Mouse (Mus musculus): ENCODE results near the gene Nsd1. TPM values are rescaled to one million over a fixed set of nuclear protein-coding genes. Genes with fewer than 3 reads are reported as not detected.

Gene Nsd1
- total RNA-seq, 2 experiments from 2014 or later = 51.8 to 51.9 TPM

GRCm38 (mm10) chr13:55255052-55255652 lies 45.6 kb downstream of the Nsd1 start:
- no peak for DNase-seq

DNA sequence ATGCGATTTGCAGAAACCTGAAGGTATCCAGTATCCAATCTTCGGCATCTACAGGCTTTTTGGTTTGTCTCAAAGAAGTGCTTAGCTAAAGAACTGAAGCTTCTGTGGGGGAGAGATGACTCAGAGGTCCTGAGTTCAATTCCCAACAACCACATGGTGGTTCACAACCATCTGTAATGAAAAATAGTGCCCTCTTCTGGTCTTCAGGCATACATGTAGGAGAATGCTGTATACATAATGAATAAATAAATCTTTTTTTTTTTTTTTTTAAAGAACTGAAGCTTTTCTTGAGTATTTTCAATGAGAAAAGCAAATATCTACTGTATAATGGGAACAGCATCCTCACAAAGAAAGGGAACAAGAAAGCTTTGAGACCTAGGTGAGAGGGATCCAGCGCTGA lies 49.1 kb downstream of the Nsd1 start:
- DNase-seq = no peak

DNA sequence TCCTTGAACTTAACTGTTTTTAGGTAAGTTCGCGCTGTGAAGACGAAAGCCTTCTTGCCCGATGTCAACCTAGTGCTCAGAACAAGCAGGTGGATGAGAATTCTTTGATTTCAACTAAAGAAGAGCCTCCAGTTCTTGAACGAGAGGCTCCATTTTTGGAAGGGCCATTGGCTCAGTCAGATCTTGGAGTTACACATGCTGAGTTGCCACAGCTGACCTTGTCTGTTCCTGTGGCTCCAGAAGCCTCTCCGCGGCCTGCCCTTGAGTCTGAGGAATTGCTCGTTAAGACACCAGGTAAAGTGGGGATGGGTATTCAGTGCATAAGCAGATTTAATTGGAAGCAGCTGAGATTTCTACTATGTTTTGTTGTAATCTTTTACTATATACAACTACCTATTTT lies 51.9 kb downstream of the Nsd1 start:
- no peak for DNase-seq

GRCm38 (mm10) chr13:55262096-55262495 lies 52.5 kb downstream of the Nsd1 start:
- DNase-seq = no peak

DNA sequence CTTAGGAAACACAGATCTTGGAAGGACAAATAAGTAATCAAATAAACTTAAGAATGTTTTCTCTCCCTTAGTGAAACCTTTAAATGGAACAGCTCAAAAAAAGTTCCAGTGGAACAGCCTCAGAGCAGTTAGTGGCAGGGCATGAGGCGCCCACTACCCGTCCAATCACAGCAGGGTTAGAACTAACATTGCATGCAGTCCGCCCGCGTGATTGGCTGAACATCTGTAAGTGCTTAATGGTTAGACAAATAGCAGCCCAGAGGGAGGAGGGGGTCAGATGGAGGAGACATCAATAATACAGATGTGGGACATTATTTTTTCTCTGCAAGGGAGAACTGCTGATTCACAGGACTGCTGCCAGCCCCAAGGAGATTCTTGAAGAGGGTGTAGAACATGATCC lies 67.6 kb downstream of the Nsd1 start:
- DNase-seq = no peak

GRCm38 (mm10) chr13:55277646-55278045 lies 68.1 kb downstream of the Nsd1 start:
- DNase-seq = no peak

GRCm38 (mm10) chr13:55288854-55289253 lies 79.3 kb downstream of the Nsd1 start:
- no peak for DNase-seq

- DNase-seq = no peak
These were observed 87.2 kb downstream of the Nsd1 start for GRCm38 (mm10) chr13:55296760-55297159.

DNA sequence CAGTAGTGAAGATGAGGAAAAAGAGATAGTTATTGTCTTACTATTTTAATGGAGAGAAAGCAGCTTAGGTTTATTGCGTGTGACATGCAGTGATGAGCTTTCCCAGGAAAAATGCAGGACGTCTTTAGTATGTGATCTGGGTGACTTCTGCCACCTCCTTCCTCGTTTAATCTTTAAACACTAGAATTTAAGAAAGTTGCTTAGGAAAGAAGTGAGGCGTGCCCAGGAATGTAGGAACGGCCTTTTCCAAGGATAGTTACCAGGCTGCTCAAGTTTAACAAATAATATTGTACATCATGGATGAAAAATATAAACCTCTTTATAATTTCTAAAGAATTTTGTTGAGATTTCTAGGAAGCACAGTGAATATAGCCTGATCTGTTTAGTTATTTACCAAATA lies 91.3 kb downstream of the Nsd1 start:
- no peak for DNase-seq

DNA sequence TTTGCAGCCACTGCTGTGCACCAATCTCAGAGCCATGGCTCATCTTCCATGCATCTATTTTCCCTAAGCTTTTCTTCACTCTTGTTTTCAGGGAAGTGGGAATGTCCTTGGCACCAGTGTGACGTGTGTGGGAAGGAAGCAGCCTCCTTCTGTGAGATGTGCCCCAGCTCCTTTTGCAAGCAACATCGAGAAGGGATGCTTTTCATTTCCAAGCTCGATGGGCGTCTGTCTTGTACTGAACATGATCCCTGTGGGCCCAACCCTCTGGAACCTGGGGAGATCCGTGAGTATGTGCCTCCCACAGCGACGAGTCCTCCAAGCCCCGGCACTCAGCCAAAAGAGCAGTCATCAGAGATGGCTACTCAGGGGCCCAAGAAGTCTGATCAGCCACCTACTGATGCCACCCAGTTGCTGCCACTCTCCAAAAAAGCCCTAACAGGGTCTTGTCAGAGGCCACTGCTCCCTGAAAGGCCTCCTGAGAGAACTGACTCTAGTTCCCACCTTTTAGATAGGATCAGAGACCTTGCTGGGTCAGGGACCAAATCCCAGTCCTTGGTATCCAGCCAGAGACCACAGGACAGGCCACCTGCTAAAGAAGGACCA lies 102.5 kb downstream of the Nsd1 start:
- DNase-seq = no peak

GRCm38 (mm10) chr13:55313051-55313450 lies 103.5 kb downstream of the Nsd1 start:
- DNase-seq = no peak

GRCm38 (mm10) chr13:55314891-55315412 lies 105.4 kb downstream of the Nsd1 start:
- DNase-seq = no peak

GRCm38 (mm10) chr13:55318351-55318750 lies 108.8 kb downstream of the Nsd1 start:
- DNase-seq = no peak

- no peak for DNase-seq
These were observed 110.5 kb downstream of the Nsd1 start, which contains the start of gene Prelid1 for GRCm38 (mm10) chr13:55319931-55320533. Gene Prelid1, plus strand, starts transcription at chr13:55320500.

- DNase-seq = peak; percentile 91 to 93
These were observed 112.0 kb downstream of the Nsd1 start, which contains the start of gene Rab24 for GRCm38 (mm10) chr13:55321434-55322129. Gene Rab24, minus strand, starts transcription at chr13:55321946.

- DNase-seq = peak; percentile 30 to 46
These were observed 112.7 kb downstream of the Nsd1 start for GRCm38 (mm10) chr13:55322130-55322825.

DNA sequence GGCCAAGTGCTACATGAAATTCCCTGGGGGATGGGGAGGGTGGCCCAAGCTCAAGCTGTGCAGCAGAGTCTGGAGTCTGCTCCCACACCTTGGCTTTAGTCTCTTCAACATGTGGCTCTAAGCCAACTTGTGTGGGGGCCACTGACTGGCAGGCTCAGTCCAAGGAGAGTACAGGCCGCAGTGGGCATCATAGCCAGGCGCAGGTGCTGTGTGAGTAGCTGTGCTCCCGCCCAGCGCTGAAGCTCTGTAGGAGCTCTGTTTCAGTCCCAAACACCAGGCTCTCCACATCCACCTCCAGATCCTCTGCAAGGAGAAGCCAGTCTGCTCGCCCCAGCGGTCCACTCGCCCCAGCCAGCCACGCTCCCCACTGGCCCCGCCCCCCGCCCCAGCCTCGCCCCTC lies 116.0 kb downstream of the Nsd1 start:
- DNase-seq = no peak

GRCm38 (mm10) chr13:55327169-55327568 lies 117.6 kb downstream of the Nsd1 start:
- DNase-seq = no peak

- DNase-seq = peak; percentile 85 to 86
These were observed 118.1 kb downstream of the Nsd1 start for GRCm38 (mm10) chr13:55327633-55328032.

GRCm38 (mm10) chr13:55328171-55328570 lies 118.6 kb downstream of the Nsd1 start:
- no peak for DNase-seq

GRCm38 (mm10) chr13:55328641-55329040 lies 119.1 kb downstream of the Nsd1 start:
- no peak for DNase-seq

DNA sequence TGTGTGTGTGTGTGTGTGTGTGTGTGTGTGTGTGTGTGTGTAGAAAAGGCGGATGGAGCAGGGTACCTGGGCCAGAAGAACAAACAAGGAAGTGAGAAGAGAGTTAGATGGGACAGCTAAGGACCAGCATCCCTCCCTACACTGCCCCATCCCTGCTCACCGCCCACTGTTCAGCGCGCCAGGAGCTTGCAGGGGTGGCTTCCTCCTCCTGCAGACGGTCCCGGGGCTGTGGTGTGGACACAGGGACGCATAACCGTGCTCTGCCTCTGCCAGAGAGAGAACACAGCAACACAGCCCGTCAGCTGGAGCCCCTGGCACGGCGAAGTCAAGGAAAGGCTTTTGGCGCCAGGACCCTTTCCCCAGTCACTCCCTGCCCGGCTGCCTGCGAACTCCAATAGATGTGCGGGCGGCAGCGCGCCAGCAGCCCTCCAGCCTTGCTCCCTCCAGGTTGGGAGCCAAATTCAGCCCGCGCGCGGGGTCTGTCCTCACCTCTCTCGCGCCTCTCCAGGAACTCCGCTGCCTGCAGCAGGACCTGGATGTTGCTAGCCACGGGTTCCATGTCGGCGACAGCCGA lies 119.6 kb downstream of the Nsd1 start:
- no peak for DNase-seq
